Mouse (Mus musculus) adrenal gland, postnatal 10 days (tissue): ENCODE results near the gene B3galt1. TPM values are rescaled to one million over a fixed set of nuclear protein-coding genes. Genes with fewer than 3 reads are reported as not detected.

Experiments used
- DNase-seq: peaks from one replicate; pipeline ENCODE4 v3.0.0; 2021; ENCODE audit warnings: mixed read lengths
- total RNA-seq, 2 experiments: library from RNA; stranded (reverse); gene quantifications; 2 replicates each; pipeline ENCODE4 v1.2.3; 2021

B3galt1 gene
- total RNA-seq, 2 experiments from 2014 or later: 9.7 to 12.0 TPM

DNA sequence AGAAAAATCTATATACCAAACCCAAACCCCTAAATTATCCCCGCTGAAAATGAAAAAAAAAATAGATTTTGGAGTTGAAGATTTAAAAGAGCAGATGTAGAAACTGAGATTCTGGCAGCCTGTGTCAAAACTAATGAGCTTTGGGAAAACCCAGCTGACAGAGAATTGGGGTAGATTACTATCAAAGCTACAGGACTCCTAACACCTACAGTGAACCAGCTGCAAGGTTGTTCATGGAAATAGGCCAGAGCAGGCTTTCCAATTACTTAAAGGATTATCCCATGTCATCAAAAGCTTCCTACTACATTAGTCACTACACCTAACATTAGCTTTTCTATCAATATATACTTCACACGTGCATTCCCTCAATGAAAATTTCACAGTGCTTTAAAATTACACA, 165.1 kb downstream of the B3galt1 start:
- no peak for DNase-seq

DNA sequence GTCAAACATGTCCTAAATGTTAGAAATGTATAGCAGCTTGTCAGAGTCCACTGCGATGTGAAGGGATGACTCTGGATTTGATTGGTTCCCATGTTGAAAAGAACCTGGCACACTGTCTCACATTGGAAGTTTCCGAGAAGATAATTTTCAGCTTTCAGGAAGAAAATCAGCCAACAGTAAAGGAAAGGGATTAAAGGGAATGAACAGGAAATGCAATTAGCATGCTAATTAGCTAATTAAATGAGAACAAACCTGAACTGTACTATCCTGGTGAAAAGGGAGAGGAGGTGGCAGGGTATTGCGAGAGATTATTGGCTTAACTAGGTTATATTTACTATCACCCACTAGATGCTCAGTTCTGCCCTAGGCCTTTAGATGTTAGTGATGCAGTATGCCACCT, 185.9 kb downstream of the B3galt1 start:
- no peak for DNase-seq

DNA sequence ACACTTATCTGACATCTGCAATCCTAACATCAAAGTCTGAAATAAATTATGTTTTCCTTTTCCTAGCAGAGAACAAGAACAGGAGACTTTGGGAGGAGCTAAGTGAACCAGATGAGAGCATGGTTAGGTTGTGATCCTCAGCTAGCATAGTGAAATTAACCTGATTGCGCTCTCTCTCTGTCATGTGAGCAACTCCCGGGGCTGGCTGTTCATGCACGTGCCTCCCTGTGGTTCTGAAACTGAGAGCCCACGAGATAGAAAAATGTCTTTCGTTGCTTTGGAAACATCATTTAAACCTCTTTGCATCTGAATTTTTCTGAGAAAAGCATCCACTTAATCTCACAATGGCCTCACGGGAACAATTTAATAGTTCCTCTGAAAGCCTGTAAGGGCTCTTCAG, 190.8 kb downstream of the B3galt1 start:
- DNase-seq: no peak

GRCm38 (mm10) chr2:67787536-67787935, 221.9 kb downstream of the B3galt1 start:
- DNase-seq: no peak

DNA sequence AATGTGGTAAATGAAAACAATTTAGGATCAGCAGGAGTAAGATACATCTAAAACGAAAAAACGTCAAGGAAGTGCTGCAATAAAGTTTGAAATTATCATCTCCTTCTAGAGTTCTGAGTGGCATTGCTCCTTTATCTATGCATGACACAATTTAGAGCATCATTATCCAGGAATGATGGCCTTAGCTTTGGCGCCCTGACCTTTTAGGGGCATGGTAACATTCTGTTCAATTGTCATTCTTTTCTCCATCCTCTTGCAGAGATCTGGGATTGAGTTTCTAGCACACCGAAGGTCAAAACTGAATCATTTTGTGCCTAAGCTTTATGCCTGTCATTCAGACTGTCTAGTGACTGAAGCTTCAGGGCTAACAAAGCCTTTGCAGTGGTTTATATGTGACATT, 231.9 kb downstream of the B3galt1 start:
- peak; percentile 11 for DNase-seq

- no peak for DNase-seq
Observed at GRCm38 (mm10) chr2:67799981-67800380, 234.3 kb downstream of the B3galt1 start.

GRCm38 (mm10) chr2:67816149-67816548, 250.5 kb downstream of the B3galt1 start:
- DNase-seq: no peak

- DNase-seq: no peak
Observed at GRCm38 (mm10) chr2:67818014-67818413, 252.3 kb downstream of the B3galt1 start.

DNA sequence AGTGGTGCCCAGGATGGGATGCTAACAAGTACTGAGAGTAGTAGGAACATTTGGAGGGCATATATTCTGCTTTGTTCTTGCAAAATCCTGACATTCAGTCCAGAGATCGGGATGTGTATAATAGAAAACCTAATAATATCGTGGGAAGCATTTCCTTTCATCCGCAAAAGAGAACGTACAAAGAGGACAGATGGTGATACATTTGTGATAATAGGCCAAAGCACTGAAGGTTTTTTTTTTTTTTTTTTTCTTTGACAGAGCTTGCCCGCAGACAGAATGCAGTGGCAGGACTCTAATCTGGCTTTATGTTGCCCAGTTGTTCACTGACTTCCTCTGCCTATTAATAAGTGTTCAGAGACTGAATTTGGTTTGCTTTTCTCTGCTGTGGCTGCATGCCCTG, 256.7 kb downstream of the B3galt1 start:
- no peak for DNase-seq

GRCm38 (mm10) chr2:67827697-67828096, 262.0 kb downstream of the B3galt1 start:
- peak; percentile 9 for DNase-seq

- DNase-seq: no peak
Observed at GRCm38 (mm10) chr2:67829055-67829915, 263.6 kb downstream of the B3galt1 start.

DNA sequence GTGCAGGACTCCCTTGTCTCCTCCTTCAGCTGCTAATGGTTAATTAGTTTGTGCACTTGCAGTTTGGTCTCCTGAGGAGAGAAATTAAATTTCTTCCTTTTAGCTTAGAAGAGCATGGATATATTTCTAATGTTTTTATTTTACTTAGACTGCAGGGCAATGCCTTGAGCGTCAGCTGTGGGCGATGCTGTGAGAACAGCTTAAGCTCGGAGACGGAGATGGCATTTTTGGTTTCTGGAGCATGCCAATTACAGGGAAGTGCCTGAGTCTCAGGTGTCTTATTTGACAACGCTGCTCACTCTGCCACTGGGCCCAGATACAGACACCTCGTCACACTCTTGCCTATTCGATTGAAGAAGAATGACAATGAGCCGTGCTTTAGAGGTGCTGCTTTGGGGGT, 282.1 kb downstream of the B3galt1 start:
- DNase-seq: no peak

- DNase-seq: no peak
Observed at GRCm38 (mm10) chr2:67850725-67851124, 285.1 kb downstream of the B3galt1 start.

DNA sequence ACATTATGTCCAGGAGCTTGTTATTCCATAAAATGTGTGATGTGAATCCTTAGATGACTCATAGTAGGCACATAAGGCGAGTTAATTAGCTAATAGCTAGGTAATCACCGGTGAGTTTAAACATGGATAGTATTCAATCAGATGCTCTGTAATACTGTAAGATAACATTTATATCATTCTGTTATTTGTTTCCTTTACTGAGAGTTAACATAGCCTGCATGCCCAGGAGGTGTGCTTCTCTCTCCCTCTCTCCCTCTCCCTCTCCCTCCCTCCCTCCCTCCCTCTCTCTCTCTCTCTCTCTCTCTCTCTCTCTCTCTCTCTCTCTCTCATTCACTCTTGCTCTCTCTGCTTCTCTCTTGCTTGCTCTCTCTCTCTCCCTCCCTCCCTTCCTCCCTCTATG, 292.7 kb downstream of the B3galt1 start:
- DNase-seq: no peak

- DNase-seq: no peak
Observed at GRCm38 (mm10) chr2:67859004-67859403, 293.3 kb downstream of the B3galt1 start.

DNA sequence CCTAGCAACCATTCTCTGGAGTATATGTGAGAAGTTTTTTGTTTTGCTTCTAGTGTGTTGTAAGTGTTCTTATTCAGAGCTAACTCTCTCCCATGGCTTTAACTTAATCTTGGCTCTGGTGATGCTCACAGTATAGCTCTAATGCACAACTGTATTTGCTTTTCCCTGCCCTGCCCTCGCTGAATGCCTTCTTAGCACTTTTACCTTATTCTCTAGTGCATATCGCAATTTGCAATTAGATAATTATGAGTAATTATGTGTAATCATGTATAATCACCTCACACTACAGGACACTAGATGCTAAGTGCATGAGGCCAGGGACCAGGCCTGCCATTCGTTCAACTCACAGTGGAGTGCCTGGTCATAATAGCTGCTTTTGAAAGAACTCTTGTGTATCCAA, 307.7 kb downstream of the B3galt1 start:
- DNase-seq: no peak

DNA sequence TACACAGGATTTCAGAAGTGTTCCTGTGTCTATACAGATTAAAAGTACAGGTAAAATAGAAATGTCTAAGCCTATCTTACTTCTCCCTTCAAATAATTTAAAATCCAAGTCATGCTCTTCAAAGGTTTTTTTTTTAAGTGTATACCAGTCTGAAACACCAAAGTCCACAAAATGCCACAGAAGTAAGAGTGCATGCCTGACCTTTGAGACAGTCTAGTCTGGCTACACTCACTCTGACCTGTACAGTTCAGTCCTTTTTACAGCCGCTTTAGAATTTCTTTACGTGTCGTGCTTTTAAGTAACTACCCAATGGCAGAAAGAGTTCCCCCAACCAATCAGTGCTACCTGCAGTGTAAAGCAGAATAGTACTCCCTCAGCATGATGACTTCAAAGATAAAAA, 314.2 kb downstream of the B3galt1 start:
- DNase-seq: no peak

GRCm38 (mm10) chr2:67881713-67882281, 316.1 kb downstream of the B3galt1 start:
- no peak for DNase-seq

DNA sequence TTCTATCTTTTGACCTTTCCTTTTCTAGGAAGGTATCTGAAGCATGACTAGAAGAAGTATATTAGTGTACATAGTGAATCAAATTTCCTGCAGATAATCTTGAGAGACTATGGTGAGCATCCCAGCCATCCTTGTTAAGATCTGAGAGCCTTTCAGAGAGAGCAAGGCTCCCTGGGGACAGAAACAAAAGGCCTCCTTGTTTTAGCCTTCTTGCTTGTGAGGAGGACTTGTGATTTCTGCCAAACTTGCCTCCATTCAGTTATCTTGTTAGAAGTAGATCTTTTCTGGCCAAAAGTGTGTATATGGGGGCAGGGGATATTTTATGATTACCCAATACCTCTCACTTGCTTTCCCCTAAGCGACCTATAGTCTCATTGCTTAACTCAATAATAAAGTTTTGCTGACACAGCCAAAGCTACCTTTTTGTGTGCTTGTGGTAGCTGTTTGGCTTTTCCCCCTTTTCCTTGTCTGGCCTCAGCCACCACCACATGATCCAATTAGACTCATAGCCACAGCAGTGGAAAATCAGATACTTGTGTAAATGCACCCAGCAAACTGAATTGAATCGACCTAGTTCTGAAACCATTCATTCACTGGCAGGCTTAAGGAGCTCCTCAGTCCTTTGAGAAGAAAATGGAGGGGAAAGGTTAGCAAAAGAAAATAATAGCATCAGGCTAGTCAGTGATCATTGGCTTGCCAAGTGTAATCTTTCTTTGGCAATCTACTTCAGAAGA, 332.5 kb downstream of the B3galt1 start:
- no peak for DNase-seq

- peak; percentile 3 for DNase-seq
Observed at GRCm38 (mm10) chr2:67901574-67901973, 335.9 kb downstream of the B3galt1 start.

GRCm38 (mm10) chr2:67902651-67903292, 337.1 kb downstream of the B3galt1 start:
- no peak for DNase-seq

GRCm38 (mm10) chr2:67903769-67904168, 338.1 kb downstream of the B3galt1 start:
- DNase-seq: no peak

- no peak for DNase-seq
Observed at GRCm38 (mm10) chr2:67931994-67932393, 366.3 kb downstream of the B3galt1 start.
